Mouse (Mus musculus) midbrain, postnatal 0 days (tissue): ENCODE data around the gene Sh3kbp1. TPM values are rescaled to one million over a fixed set of nuclear protein-coding genes. Genes with fewer than 3 reads are reported as not detected.

Experiments
- ATAC-seq: fragments of 200-750 bp; cut with Nextera tagmentation; 2 replicates; pipeline ENCODE4 v1.8.0; 2017; ENCODE audit warnings: moderate number of reproducible peaks, mild to moderate bottlenecking, moderate TSS enrichment, moderate library complexity; ENCODE audit not compliant: low FRiP score
- DNase-seq: peaks from one replicate; pipeline ENCODE4 v3.0.0-alpha.2; 2015; ENCODE audit warnings: low spot score
- H3K27ac ChIP-seq: fragments of 300-500 bp; sonication (generic); 2 replicates; pipeline ENCODE4 v1.5.1; 2014; ENCODE audit warnings: low read depth, mild to moderate bottlenecking, low read length, mixed read lengths
- H3K27me3 ChIP-seq: fragments of 300-500 bp; sonication (generic); 2 replicates; pipeline ENCODE4 v1.6.1; 2014; ENCODE audit warnings: low read length, control low read depth, mixed read lengths; ENCODE audit not compliant: insufficient read depth
- H3K36me3 ChIP-seq: fragments of 300-500 bp; sonication (generic); 2 replicates; pipeline ENCODE4 v1.6.1; 2014; ENCODE audit warnings: low read length, control low read depth, mixed read lengths; ENCODE audit not compliant: insufficient read depth
- H3K4me1 ChIP-seq: fragments of 300-500 bp; sonication (generic); 2 replicates; pipeline ENCODE4 v1.6.1; 2014; ENCODE audit warnings: mild to moderate bottlenecking, control low read depth, antibody characterized with exemption, low read length, mixed read lengths; ENCODE audit not compliant: insufficient read depth
- H3K4me2 ChIP-seq: fragments of 300-500 bp; sonication (generic); 2 replicates; pipeline ENCODE4 v1.6.1; 2014; ENCODE audit warnings: low read depth, mild to moderate bottlenecking, low read length, mixed read lengths; ENCODE audit not compliant: poor library complexity, severe bottlenecking
- H3K4me3 ChIP-seq: fragments of 300-500 bp; sonication (generic); 2 replicates; pipeline ENCODE4 v1.5.1; 2014; ENCODE audit warnings: low read depth, mild to moderate bottlenecking, low read length, moderate library complexity
- H3K9ac ChIP-seq: fragments of 300-500 bp; sonication (generic); replicated peaks from 2 replicates; pipeline ENCODE4 v1.6.1; 2014; ENCODE audit warnings: mild to moderate bottlenecking, low read length, moderate library complexity, mixed read lengths; ENCODE audit not compliant: poor library complexity, severe bottlenecking
- H3K9me3 ChIP-seq: fragments of 300-500 bp; sonication (generic); 2 replicates; pipeline ENCODE4 v1.6.1; 2016; ENCODE audit warnings: low read length, control low read depth
- CTCF ChIP-seq: IDR thresholded peaks from 2 replicates; pipeline ENCODE4 v1.5.1; 2016; ENCODE audit warnings: antibody characterized with exemption, mild to moderate bottlenecking
- WGBS: fragments of 180-500 bp; shearing (Covaris S2); extraction: QIAGEN DNeasy Blood & Tissue Kit; methylation state at CpG from one replicate; pipeline ENCODE4 v1.1.7; 2014; 5-methylcytosine and 5-hydroxymethylcytosine counted together
- polyA plus RNA-seq: library from polyadenylated mRNA; unstranded; fragments of >200 nt; fragmentation: Nextera tagmentation; extraction: Ambion mirVana; gene quantifications from 2 replicates; pipeline ENCODE4 v1.2.1, GENCODE M21; 2015
- total RNA-seq: library from RNA; depleted of rRNA; stranded (reverse); fragments of >200 nt; gene quantifications from 2 replicates; pipeline ENCODE4 v1.2.3, GENCODE M21; 2014

Sh3kbp1 gene
- total and polyA plus RNA-seq, 2 experiments from 2014 or later: 41.9 to 42.4 TPM

GRCm38 (mm10) chrX:159860841-159861530, 233.9 kb downstream of the Sh3kbp1 start:
- H3K4me3 ChIP-seq: no peak overlapping the region
- 61% methylated on average over 3 of the region's 3 CpGs for WGBS
- H3K4me2 ChIP-seq: no peak overlapping the region
- no peaks in the 10 kb centered on the region for H3K9me3 ChIP-seq
- H3K27ac ChIP-seq: no peak overlapping the region
- DNase-seq (no peak), ATAC-seq (no peak)
- H3K27me3 ChIP-seq: no peaks in the 10 kb centered on the region
- no peak overlapping the region for H3K9ac ChIP-seq
- no peak for TF ChIP-seq CTCF
- H3K4me1 ChIP-seq: no peaks in the 10 kb centered on the region
- H3K36me3 ChIP-seq: no peaks in the 10 kb centered on the region

- H3K9me3 ChIP-seq: no peaks in the 10 kb centered on the region
- H3K9ac ChIP-seq: no peak overlapping the region
- no peaks in the 10 kb centered on the region for H3K27me3 ChIP-seq
- TF ChIP-seq CTCF: no peak
- DNase-seq (no peak), ATAC-seq (no peak)
- no peak overlapping the region for H3K27ac ChIP-seq
- H3K4me3 ChIP-seq: no peak overlapping the region
- H3K36me3 ChIP-seq: no peaks in the 10 kb centered on the region
- no peak overlapping the region for H3K4me2 ChIP-seq
- WGBS: 85% methylated on average over 3 of the region's 3 CpGs
- H3K4me1 ChIP-seq: no peaks in the 10 kb centered on the region
Observed at GRCm38 (mm10) chrX:159867660-159868059, 240.6 kb downstream of the Sh3kbp1 start.

GRCm38 (mm10) chrX:159872521-159872920, 245.4 kb downstream of the Sh3kbp1 start:
- DNase-seq: no peak
- Histone ChIP-seq H3K9ac (no peak overlapping the region), H3K4me3 (no peak overlapping the region), H3K9me3 (no peaks in the 10 kb centered on the region), H3K36me3 (no peaks in the 10 kb centered on the region), H3K27me3 (no peaks in the 10 kb centered on the region), H3K4me2 (no peak overlapping the region), H3K27ac (no peak overlapping the region), H3K4me1 (no peaks in the 10 kb centered on the region)
- no peak for ATAC-seq
- no peak for TF ChIP-seq CTCF
- 85% methylated on average over 2 of the region's 2 CpGs for WGBS

GRCm38 (mm10) chrX:159877770-159878169, 250.7 kb downstream of the Sh3kbp1 start:
- ATAC-seq: no peak
- no peaks in the 10 kb centered on the region for H3K36me3 ChIP-seq
- no peak for TF ChIP-seq CTCF
- no peaks in the 10 kb centered on the region for H3K9me3 ChIP-seq
- H3K4me1 ChIP-seq: no peaks in the 10 kb centered on the region
- DNase-seq: no peak
- no peak overlapping the region for H3K9ac ChIP-seq
- H3K27ac ChIP-seq: no peak overlapping the region
- no peak overlapping the region for H3K4me2 ChIP-seq
- no peaks in the 10 kb centered on the region for H3K27me3 ChIP-seq
- WGBS: 38% methylated on average over 1 of the region's 1 CpGs
- no peak overlapping the region for H3K4me3 ChIP-seq

GRCm38 (mm10) chrX:159879455-159879854, 252.4 kb downstream of the Sh3kbp1 start:
- Histone ChIP-seq H3K9ac (no peak overlapping the region), H3K4me1 (no peaks in the 10 kb centered on the region), H3K9me3 (no peaks in the 10 kb centered on the region), H3K36me3 (no peaks in the 10 kb centered on the region), H3K4me2 (no peak overlapping the region), H3K4me3 (no peak overlapping the region), H3K27ac (no peak overlapping the region), H3K27me3 (peaks cover 3% of the 10 kb centered on the region; the same call in 1 of the 2 replicates)
- DNase-seq (no peak), ATAC-seq (no peak)
- TF ChIP-seq CTCF: no peak
- WGBS: 67% methylated on average over 3 of the region's 3 CpGs

- no peaks in the 10 kb centered on the region for H3K9me3 ChIP-seq
- DNase-seq: no peak
- H3K4me3 ChIP-seq: no peak overlapping the region
- H3K9ac ChIP-seq: no peak overlapping the region
- H3K4me2 ChIP-seq: no peak overlapping the region
- H3K27me3 ChIP-seq: peaks cover 3% of the 10 kb centered on the region; the same call in 1 of the 2 replicates
- WGBS: 70% methylated on average over 5 of the region's 5 CpGs
- H3K36me3 ChIP-seq: no peaks in the 10 kb centered on the region
- TF ChIP-seq CTCF: no peak
- H3K4me1 ChIP-seq: no peaks in the 10 kb centered on the region
- no peak for ATAC-seq
- H3K27ac ChIP-seq: no peak overlapping the region
Observed at GRCm38 (mm10) chrX:159881576-159881975, 254.5 kb downstream of the Sh3kbp1 start.
